Mouse (Mus musculus): Measurements from ENCODE around the gene Sp2.

DNA sequence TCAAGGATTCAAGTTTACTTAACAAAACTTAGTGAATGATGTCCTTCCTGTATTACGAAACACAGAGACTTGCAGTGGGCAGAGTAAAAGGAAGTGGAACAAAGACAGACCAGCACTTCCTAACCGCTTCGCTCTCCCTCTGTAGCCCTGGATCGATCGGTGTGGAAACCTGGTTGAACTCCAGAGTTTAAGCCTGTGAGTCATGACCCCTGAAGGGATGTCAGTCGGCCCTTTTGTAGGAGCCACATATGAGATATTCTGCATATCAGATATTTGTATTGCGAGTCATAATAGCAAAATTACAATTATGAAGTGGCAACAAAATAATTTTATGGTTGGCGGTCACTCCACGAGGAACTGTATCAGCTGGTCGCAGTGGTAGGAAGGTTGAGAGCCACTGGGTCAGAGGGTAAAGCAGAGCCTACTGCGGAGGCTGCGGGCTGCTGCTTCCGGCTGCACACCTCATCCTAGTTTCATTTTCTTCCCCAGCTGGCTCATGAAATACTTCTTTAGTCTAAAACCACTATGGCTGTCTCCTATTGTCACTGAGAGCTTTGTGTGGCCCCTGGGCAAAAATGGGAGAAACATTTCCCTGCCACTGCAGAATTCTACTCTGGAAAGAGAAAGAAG is 15.7 kb downstream of the Sp2 start:
- TF ChIP-seq CTCF (conservative IDR thresholded peaks at IDR 0.05; ENCODE audit: low read length) = no peak
- no peak for TF ChIP-seq NANOG (IDR thresholded peaks at IDR 0.05; ENCODE audit: borderline replicate concordance, low read length)
